Mouse (Mus musculus) 3134 (cell line): ENCODE results near the gene Ndufv1.

Experiments used
- DNase-seq: peaks from one replicate; pipeline ENCODE4 v3.0.0-alpha.2; 2011; ENCODE audit warnings: low spot score; ENCODE audit not compliant: insufficient read length; ENCODE audit errors: extremely low read depth

Gene Ndufv1

DNA sequence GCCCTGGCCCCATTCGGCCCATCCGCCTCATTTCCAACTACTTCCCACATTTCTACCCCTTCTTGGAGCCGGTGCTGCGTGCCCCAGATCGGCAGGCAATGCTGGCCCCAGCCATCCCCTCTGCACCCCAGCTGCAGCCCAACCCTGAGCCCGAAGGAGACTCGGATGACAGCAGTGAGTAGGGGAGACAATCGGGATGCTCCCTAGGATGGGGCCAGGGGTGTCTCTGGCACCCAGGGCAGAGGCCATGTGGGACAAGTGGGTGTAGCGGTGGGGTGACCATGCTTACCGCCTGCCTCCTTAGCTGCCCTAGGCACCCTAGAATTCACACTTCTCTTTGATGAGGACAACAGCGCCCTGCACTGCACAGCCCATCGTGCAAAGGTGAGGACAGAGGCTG, 9.0 kb downstream of the Ndufv1 start:
- DNase-seq, result no peak

DNA sequence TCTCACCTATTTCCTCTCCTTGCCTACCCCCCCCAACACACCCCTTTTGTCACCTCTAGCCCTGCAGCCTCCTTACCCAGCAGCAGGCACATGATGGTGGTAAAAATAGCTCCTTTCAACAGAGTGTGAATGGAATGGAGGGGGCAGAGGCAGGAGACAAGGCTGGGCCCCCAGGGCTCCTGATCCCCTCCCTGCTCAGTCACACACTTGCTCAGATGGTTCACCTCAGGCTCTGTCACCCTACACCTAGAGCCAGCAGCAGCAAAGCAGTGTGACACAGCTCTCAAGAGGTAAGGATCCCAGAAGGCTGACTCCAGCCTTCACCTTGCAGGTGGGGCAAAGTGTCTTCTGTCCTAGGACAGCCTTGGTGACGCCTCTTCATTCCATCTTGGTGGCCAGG, 9.5 kb downstream of the Ndufv1 start, which contains the start of gene Doc2g:
Doc2g (plus strand) TSS at position 202 of the 400 bp plus-strand sequence.
- no peak for DNase-seq

DNA sequence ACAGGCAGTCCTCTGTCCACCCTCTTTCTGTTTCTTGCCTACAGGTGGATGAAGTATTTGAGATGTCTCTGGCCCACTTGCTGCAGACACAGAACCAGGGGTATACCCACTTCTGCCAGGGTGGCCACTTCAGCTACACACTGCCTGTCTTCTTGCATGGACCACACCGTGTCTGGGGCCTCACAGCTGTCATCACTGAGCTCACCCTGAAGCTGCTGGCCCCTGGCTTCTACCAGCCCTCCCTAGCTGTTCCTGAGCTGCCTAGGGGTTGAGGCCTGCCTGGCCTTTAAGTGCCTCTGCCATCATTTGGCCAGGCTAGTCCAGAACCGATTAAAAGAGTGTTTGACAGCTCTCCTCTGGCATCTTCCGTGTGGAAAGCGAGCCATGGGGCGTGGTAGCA, 10.9 kb downstream of the Ndufv1 start:
- no peak for DNase-seq

DNA sequence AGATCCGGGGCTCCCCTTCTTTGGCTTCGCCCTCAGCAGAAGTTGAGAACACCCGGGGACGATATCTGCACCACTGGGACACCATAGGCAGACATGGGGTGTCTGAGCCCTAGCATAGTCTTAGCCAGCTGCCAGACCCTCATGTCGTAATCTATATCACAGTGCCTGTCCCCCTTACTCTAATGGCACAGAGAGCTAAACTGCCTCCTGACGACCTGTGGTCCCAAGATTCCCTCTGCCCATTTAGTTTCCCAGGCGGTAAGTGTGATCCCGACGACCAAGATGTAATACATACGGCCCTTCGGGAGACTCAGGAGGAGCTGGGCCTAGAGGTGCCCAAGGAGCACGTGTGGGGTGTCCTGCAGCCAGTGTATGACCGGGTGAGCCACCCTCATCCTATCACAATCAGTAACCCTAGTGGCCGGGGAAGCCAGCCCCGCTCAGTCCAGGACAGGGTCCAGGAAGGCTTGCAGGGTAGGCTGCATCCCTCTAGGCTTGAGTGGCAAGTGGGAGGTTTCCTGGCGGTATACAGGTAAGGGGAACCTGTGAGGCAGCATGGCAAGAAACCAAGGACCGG, 11.6 kb downstream of the Ndufv1 start:
- peak; percentile 28 for DNase-seq

DNA sequence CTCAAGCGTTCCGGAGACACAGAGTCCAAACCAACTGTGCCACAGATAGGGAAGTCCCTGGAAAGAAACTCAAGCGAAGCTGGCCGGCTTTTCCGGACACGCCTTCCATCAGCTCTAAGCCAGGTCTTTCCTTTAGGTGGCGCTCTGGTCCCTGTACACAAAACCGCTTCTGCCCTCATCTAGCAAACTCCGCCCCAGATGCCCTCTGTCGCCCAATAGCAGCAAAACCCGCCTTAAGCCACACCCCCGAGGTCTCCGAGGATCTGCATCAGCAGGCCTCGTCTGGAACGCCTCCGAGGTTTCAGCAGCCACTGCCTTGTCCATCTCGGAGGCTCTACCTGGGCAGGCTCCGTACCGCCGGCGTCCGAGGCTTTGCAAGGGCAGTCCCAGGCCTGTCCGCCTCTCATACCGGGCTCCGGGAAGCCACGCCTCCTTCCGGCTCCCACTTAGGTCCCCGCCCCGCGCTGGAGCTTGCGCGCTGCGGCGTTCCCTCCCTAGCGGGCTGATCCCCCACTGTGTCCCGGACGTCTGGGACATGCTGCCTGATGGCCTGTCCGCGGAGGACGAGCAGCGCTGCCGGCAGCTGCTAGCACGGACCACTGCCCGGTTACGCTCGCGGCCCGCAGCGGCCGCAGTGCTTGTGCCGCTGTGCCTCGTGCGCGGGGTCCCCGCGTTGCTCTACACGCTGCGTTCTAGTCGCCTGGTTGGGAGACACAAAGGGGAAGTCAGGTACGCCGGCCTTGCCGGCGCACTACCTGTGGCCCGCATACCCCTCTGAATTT, 12.3 kb downstream of the Ndufv1 start, which contains the start of the genes Nudt8 and Gm49405:
Nudt8 (plus strand) TSS at position 462 of the 782 bp plus-strand sequence.
Gm49405 (plus strand) TSS at position 508 of the 782 bp plus-strand sequence.
- DNase-seq, result peak; percentile 97

DNA sequence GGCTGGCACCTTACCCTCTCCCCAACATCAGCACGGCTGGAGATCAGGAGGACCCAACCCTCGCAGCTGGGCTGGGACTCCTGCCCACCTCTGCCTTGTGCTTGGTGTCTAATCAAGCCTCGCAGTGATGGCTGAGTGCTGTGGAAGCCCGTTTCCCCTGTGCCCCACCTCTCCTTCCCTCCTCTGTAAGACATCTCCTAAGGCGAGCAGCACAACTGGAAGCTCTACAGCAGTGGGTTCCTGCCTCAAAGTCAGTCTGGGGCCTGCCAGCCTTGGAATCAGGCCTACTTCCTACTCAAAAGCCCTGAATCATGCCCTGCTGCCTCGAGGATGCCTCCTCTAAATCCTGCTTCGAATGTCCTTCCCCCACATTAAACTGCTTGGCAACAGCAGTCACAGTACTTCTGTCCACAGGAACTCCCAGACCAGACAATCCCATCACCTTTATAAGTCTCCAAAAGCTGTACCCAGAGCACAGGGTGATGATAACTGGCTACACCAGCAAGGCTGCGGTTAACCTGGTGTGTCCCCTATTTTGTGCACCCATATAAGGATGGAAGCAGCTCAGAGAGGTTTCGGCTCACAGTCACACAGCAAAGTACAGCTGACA, 13.4 kb downstream of the Ndufv1 start:
- no peak for DNase-seq

DNA sequence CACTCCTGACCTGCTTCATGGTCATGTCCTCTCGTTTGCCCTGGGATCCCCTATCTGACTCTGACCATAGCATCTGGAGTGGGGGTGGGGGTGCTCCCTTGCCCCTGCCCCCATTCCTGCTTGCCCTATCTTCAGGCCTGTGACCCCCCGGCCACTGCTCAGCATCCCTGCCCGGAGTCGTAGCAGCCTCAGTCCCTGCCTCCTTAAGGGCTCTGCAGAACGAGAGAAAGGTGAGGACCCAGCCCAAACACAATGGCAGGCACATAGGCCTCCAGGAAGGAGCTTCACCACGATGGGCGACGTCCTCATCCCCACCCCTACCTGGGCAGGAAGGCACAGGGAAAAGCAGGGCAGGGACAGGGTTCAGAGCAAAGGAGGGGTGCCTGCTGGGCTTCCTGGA, 14.3 kb downstream of the Ndufv1 start:
- no peak for DNase-seq

DNA sequence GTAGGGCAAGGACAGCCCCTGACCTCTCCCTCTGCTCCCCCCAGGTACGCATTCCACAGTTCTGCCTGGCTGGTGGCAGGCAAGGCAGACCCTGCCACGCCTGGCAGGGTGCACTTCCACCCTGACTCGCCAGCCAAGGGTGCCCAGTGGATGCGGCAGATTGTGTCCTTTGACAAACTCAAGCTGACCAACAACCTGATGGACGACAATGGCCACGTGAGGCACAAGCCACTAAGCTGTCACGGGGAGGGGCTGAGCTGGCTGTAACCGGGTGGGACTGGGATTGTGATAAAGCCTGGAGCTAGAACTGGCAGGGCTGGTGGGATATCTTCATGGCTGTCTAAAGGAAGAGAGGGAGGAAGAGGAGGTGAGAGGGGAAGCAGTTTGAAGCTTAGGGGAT, 15.4 kb downstream of the Ndufv1 start:
- DNase-seq, result no peak

DNA sequence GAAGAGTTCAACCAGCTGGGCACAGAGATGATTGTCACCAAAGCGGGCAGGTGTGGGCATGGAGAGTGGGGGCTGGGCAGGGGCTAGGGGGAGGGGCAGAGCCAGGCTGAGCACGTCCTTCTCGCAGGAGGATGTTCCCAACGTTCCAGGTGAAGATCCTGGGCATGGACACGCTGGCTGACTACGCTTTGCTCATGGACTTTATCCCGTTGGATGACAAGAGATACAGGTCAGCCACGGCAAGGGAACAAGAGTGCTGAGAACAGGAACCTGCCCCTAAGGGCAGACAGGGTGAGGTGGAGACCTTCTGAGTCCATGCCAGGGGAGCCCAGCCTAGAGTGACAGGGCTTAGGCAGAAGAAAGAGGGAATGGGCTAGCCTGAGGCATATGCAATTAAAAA, 15.9 kb downstream of the Ndufv1 start:
- DNase-seq, result no peak

DNA sequence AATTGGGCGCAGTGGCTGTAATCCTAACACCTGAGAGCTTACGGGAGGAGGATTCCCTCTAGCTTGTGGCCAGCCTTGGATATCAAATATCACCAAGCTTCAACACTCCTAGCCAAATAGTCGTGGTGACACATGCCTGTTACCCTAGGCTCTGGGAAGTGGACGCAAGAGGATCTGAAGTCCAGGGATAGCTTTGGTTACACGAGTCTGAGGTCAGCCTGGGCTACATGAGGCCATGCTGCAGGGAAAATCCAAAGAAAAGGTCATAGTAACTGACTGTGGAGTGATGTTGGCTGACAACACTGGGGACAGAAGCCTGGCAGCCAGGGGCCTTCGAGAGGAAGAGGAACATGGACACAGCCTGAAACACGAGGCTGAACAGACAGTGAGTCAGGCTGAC, 16.5 kb downstream of the Ndufv1 start:
- no peak for DNase-seq

DNA sequence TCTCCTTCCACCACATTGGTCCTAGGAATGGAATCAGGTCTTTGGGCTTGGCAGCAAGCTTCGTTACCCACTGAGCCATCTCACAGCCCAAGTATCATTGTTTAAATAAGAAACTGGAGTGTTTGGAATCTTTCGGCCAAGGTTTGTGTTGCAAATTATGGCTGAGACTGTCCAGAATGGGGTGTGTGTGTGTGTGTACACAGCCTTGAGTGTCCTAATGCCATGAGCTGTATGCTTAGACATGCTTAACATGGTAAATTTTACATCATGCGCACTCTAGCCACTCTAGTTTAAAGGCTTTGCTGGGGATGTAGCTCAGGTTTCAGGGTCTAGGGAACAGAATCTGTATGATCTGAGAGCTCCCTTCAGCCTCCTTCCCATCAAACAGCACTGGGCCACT, 17.1 kb downstream of the Ndufv1 start:
- no peak for DNase-seq

DNA sequence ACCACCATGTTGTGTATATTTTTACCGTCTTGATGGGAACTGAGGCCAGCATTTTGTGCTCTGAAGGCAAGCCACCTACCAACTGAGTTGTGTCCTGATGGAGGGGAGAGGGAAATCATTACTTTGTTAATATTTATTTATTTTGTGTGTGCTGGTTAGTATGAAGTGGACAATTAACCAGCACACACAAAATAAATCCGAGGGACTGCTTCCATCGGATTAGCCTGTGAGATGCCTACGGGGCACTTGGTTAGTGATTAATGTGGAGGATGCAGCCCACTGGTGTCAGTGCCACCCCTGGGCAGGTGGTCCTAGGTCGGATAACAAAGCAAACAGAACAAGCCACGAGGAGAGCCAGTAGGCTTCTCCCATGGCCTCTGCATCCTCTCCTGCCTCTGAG, 17.7 kb downstream of the Ndufv1 start:
- DNase-seq, result no peak

DNA sequence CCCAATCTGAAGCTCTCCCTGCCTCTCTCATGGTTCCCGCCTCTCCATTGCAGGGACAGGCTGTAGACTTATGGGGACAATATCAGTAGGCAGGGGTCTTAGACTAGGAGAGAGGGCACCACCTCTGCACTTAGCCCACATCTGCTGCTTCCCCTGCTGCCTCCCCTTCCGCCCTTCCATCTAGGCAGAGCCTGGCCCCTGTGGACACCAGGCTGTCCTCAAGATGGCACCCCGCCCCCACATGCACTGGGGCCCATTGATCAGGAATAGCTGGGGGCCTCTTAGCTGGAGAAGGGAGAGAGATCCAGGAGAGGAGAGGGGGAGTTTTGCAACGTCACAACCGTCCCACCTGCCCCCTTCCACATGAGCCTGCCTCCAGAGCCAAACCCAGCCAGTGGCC, 20.2 kb downstream of the Ndufv1 start, which contains the start of gene Tbx10:
Tbx10 (plus strand) TSS at position 337 of the 400 bp plus-strand sequence.
- DNase-seq, result no peak

DNA sequence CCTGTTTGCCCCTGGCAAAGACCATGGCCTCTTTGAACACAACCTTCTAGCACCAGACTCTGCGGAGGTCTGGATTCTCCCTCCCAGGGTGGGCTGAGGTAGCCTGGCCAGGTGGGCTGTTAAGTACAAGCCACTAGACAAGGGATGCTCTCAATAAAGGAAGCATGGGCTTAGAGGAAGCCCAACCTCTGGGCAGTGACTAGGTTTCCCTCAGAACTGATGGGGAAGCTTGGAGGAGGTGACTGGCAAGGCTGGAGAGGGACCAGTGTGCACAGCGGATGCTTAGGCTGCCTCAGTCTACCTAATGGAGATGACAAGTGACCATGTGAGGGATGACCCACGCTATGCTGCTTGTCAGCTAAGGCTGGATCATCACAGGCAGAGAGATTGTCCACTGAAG, 20.6 kb downstream of the Ndufv1 start:
- DNase-seq, result no peak

DNA sequence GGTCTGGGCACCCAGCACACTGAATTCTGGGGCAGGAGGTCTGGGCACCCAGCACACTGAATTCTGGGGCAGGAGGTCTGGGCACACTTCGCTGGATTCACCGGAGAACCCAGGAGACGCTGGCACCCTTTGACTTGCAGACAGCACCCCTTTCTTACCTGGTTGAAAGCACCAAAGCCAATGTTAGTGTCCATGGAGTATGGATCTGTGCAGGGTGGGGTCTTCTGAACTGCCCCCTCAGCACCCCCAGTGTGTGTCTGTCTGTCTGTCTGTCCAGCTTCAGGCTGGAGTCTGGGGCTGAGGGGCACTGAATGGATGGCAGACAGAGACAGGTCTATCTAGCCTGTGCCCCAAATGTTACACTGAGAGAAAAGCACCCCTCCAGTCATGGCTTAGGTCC, 21.0 kb downstream of the Ndufv1 start:
- no peak for DNase-seq

DNA sequence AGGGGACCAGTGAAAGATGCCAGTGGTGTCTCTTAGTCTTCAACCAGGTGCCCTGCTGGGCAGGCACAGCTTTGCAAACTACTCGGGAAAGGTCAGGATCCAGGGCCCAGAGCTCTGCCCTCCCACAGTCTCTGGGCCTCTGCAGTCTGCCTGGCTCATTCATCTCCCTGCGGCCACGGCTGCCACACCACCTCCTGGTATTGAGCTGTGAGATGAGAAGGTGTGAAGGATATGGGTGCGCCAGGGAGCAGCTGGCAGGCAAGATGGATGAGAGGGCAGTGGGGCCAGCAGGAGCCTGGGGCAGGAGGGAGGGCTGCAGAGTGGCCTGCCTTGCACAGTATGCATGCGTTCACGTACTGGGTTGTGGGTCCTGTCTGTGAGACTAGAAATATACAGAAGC, 21.8 kb downstream of the Ndufv1 start:
- no peak for DNase-seq

DNA sequence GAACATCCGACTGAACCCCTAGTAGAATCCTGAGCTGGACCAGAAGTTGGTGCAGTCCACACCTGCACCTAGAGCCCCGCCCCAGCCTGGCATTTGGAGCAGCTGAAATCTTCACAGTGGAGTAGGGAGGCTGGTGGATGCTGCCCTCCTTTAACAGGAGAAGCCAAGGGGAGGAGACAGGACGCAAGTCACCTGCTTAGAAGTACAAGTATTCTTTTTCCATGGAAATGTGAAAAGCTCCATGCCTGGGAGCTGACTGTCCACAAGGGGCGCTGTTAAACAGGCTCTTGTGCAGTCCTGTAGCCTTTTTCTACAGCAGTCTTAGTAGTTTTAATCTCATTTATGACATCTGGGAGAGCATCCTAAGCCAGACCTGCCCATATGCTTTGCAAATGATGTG, 23.9 kb downstream of the Ndufv1 start:
- DNase-seq, result no peak

DNA sequence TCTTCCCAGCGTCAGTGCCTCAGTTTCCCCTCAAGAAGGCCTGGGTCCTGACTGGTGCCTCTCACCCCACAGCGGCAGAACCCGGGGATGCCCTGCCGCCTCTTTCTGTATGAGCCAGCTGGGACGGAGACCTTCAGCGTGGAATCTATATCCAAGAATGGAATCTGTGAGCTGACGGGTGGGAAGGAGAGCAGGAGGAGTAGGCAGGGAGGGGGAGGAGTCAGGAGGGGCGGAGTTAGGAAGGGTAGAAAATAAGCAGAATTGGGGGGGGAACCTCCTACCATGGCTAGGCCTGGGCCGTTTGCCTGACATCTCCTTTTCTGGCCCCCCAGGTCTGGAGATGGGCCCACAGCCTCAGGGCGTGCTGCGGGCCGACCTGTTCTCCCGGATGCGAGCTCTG, 24.5 kb downstream of the Ndufv1 start:
- DNase-seq, result no peak

DNA sequence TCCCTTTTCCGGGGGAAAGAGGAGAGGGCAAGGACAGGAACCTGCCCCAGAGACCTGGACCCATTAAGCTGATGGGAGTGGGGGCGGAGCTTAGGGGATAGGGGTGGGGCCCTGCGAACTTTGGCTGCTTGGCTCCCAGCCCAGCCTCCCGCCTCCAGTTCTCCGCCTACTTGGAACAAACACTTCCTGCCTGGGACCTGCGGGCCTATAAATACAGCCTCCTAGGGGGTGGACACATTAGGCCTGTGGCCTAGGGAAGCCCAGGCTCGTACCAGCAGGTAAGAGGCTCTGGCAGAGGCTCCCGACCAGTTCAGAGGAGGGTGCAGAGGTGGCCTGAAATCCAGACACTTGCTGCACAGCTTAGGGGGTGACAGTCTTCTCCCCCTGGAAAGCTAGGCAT, 26.3 kb downstream of the Ndufv1 start, which contains the start of gene Acy3:
Acy3 (plus strand) TSS at position 237 of the 400 bp plus-strand sequence.
- peak; percentile 73 for DNase-seq

DNA sequence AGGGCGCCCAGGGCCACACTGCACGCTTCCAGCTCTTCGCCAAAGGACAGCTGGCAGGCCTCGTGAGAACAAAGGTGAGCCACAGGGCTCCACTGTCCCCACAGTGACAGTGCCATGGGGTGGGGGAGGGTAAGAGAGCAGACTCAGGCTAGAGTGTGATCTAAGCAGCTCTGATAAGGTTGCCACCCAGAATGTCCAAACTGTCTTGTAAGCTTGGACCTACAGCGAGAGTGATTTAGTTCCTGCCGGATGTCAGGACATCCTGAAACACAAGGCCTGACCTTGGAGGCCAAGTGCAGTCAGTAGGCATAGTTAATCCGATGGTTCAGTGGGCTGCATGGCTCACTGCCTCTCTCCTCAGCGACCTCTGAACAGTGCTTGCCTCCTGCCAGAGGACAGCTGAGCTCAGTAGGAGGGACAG, 27.3 kb downstream of the Ndufv1 start:
- no peak for DNase-seq

DNA sequence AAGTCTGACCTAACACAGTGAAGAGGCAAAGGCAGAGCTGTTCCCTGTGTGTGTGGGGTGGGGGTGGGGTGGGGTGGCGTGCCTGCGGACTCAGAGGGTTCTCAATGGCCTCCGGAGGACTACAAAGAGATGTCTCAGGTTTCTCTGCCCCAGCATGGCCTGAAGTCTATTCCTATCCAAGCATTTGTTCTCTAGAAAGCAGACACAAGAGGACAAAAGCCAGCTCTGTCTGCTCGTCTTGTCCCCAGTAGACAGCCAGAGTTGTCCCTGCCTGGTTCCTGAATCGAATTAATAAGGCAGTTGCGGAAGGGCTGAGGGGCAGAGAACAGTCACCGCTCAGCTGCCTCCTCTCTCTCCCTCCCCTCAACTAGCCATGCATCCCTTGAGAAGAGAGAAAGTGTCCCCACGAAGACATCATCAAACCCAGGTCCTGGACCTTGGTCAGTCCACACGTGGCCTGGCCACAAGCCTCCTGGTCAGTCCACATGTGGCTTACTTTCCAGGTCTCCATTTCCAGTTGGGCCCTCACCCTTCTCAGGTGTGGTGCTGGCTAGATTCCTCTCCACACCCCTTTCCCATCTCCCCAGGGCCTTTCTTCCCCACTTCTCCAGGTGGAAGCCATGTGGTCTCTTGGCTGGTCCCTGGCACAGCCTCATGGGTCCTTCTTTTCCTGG, 28.9 kb downstream of the Ndufv1 start:
- no peak for DNase-seq
